Mouse (Mus musculus) G1E (cell line): ENCODE data around the gene Fbxo42.

ENCODE experiments used
- CTCF ChIP-seq: IDR thresholded peaks from 2 replicates; pipeline ENCODE4 v1.5.1; 2012; ENCODE audit warnings: low read depth, low read length, inconsistent platforms, mixed read lengths
- GATA1 ChIP-seq: IDR thresholded peaks from 2 replicates; pipeline ENCODE4 v1.6.1; 2012; ENCODE audit warnings: borderline replicate concordance, low read length, inconsistent platforms, mixed read lengths
- GATA2 ChIP-seq: IDR thresholded peaks from 2 replicates; pipeline ENCODE4 v1.6.1; 2012; ENCODE audit warnings: low read depth, low read length, inconsistent platforms, borderline replicate concordance
- POLR2AphosphoS5 ChIP-seq: IDR thresholded peaks from 2 replicates; pipeline ENCODE4 v1.6.1; 2012; ENCODE audit warnings: low read depth, low read length, inconsistent platforms; ENCODE audit not compliant: insufficient replicate concordance
- TAL1 ChIP-seq: conservative IDR thresholded peaks from 2 replicates; pipeline ENCODE4 v1.6.1; 2012; ENCODE audit warnings: low read depth, low read length, inconsistent platforms, mixed read lengths

- TF ChIP-seq CTCF (no peak), TAL1 (no peak), GATA2 (no peak), POLR2AphosphoS5 (no peak), GATA1 (no peak)
Observed at GRCm38 (mm10) chr4:141191294-141191693, 43.6 kb downstream of the Fbxo42 start.
